ENCODE assay signal across 12 mouse cellular contexts in genomic region chr13:29824326-29824725, GRCm38 (mm10). TPM values are rescaled to one million over a fixed set of nuclear protein-coding genes. Genes with fewer than 3 reads are reported as not detected.
DNase-seq lines count a peak whose midpoint lies in the region; ATAC-seq and TF ChIP-seq lines count a peak whose summit lies in the region.
"Had no signal": no experiment of that assay in that cellular context is flagged by ENCODE, and none has a peak within 500 bp of the region (broad histone marks: within the 10 kb centered on the region; RNA-seq: fewer than 3 reads in every experiment).

No protein-coding gene starts in this region.

- 74% methylated on average over 8 of the region's 8 CpGs for WGBS in heart, embryonic 12.5 days
- 54% methylated on average over 8 of the region's 8 CpGs for WGBS in stomach, embryonic 14.5 days
- 56% methylated on average over 8 of the region's 8 CpGs for WGBS in stomach, postnatal 0 days
- 76% methylated on average over 8 of the region's 8 CpGs for WGBS in midbrain, embryonic 12.5 days

- 0 out of 2 replicates have a peak overlapping the region, but pooled peaks have one; percentile 19 for H3K27ac ChIP-seq in heart, embryonic 12.5 days (ENCODE audit: poor library complexity, severe bottlenecking)
- 0 out of 2 replicates have a peak overlapping the region, but pooled peaks have one; percentile 21 for H3K27ac ChIP-seq in stomach, embryonic 14.5 days (ENCODE audit: low read length)
- no peak overlapping the region for H3K27ac ChIP-seq in stomach, postnatal 0 days (replicated peaks)
- H3K27ac ChIP-seq in midbrain, embryonic 12.5 days (replicated peaks), result peak overlapping the region; percentile 68
- H3K27ac ChIP-seq: kidney, postnatal 0 days; liver, embryonic 15.5 days; macrophage had no signal

- no peak for ATAC-seq in heart, embryonic 12.5 days (ENCODE audit: insufficient number of reproducible peaks, low FRiP score)
- ATAC-seq in stomach, embryonic 14.5 days (ENCODE audit: insufficient number of reproducible peaks, insufficient read depth, low FRiP score, low read depth), result 0 out of 2 replicates have a peak, but pooled peaks have one; percentile 5
- no peak for ATAC-seq in stomach, postnatal 0 days (ENCODE audit: low FRiP score, low TSS enrichment)
- ATAC-seq in midbrain, embryonic 12.5 days (ENCODE audit: low FRiP score, low read depth), result 0 out of 2 replicates have a peak, but pooled peaks have one; percentile 10

- H3K4me3 ChIP-seq in heart, embryonic 12.5 days, result no peak overlapping the region
- H3K4me3 ChIP-seq in stomach, embryonic 14.5 days (ENCODE audit: low read depth, low read length), result no peak overlapping the region
- H3K4me3 ChIP-seq in stomach, postnatal 0 days (ENCODE audit: low read depth, low read length), result no peak overlapping the region
- no peak overlapping the region for H3K4me3 ChIP-seq in midbrain, embryonic 12.5 days
- H3K4me3 ChIP-seq: liver, embryonic 15.5 days had no signal

- peaks cover 29% of the 10 kb centered on the region for H3K4me1 ChIP-seq in heart, embryonic 12.5 days (replicated peaks)
- H3K4me1 ChIP-seq in stomach, embryonic 14.5 days (ENCODE audit: control insufficient read depth, insufficient read depth, low read length), result peaks cover 21% of the 10 kb centered on the region
- no peaks in the 10 kb centered on the region for H3K4me1 ChIP-seq in stomach, postnatal 0 days (replicated peaks; ENCODE audit: control insufficient read depth, insufficient read depth)
- peaks cover 41% of the 10 kb centered on the region for H3K4me1 ChIP-seq in midbrain, embryonic 12.5 days

- no peak for TF ChIP-seq CTCF in stomach, postnatal 0 days (IDR thresholded peaks at IDR 0.05; ENCODE audit: low read depth)

- DNase-seq in heart, postnatal 10 days, result no peak
- no peak for DNase-seq in stomach, postnatal 0 days (ENCODE audit: low spot score)
- DNase-seq in left cerebral cortex, adult 18-20 months (ENCODE audit: low spot score in 2 of 2), result no peak
- DNase-seq in thymus, postnatal 36 days, result no peak
- no peak for DNase-seq in left cerebral cortex, postnatal 25 days (ENCODE audit: low spot score in 2 of 2)
- DNase-seq: heart, adult 18-20 months had no signal

- H3K9me3 ChIP-seq in heart, embryonic 12.5 days (replicated peaks), result no peaks in the 10 kb centered on the region
- no peaks in the 10 kb centered on the region for H3K9me3 ChIP-seq in stomach, embryonic 14.5 days (ENCODE audit: control insufficient read depth, low read depth, low read length)
- H3K9me3 ChIP-seq in stomach, postnatal 0 days (ENCODE audit: control insufficient read depth, low read length), result no peaks in the 10 kb centered on the region
- no peaks in the 10 kb centered on the region for H3K9me3 ChIP-seq in midbrain, embryonic 12.5 days
- H3K9me3 ChIP-seq: liver, embryonic 15.5 days had no signal

- H3K27me3 ChIP-seq in heart, embryonic 12.5 days (replicated peaks), result no peaks in the 10 kb centered on the region
- no peaks in the 10 kb centered on the region for H3K27me3 ChIP-seq in stomach, embryonic 14.5 days (ENCODE audit: control insufficient read depth, insufficient read depth, low read length)
- H3K27me3 ChIP-seq in stomach, postnatal 0 days (ENCODE audit: control insufficient read depth, insufficient read depth, low read length), result no peaks in the 10 kb centered on the region
- no peaks in the 10 kb centered on the region for H3K27me3 ChIP-seq in midbrain, embryonic 12.5 days
- H3K27me3 ChIP-seq: liver, embryonic 15.5 days had no signal

- no peak overlapping the region for H3K9ac ChIP-seq in heart, embryonic 12.5 days
- no peak overlapping the region for H3K9ac ChIP-seq in stomach, embryonic 14.5 days (replicated peaks; ENCODE audit: low read depth, low read length)
- no peak overlapping the region for H3K9ac ChIP-seq in stomach, postnatal 0 days (ENCODE audit: low read length)
- no peak overlapping the region for H3K9ac ChIP-seq in midbrain, embryonic 12.5 days (replicated peaks)
- H3K9ac ChIP-seq: liver, embryonic 15.5 days had no signal

- H3K36me3 ChIP-seq in heart, embryonic 12.5 days, result no peaks in the 10 kb centered on the region
- H3K36me3 ChIP-seq in stomach, embryonic 14.5 days (ENCODE audit: control insufficient read depth, insufficient read depth, low read length), result no peaks in the 10 kb centered on the region
- H3K36me3 ChIP-seq in stomach, postnatal 0 days (ENCODE audit: control insufficient read depth, insufficient read depth, low read length), result no peaks in the 10 kb centered on the region
- no peaks in the 10 kb centered on the region for H3K36me3 ChIP-seq in midbrain, embryonic 12.5 days
- H3K36me3 ChIP-seq: liver, embryonic 15.5 days had no signal

- intact Hi-C loops in heart, postnatal 10 days (cut with DNase I), result no loop called here
- intact Hi-C loops in left cerebral cortex, postnatal 25 days (cut with DNase I), result no loop called here

- H3K4me2 ChIP-seq in heart, embryonic 12.5 days, result peak overlapping the region; percentile 5; the same call in 1 of the 2 replicates
- no peak overlapping the region for H3K4me2 ChIP-seq in stomach, embryonic 14.5 days (replicated peaks; ENCODE audit: low read depth, low read length)
- H3K4me2 ChIP-seq in stomach, postnatal 0 days (replicated peaks; ENCODE audit: low read depth), result no peak overlapping the region
- H3K4me2 ChIP-seq in midbrain, embryonic 12.5 days (replicated peaks), result no peak overlapping the region
- H3K4me2 ChIP-seq: liver, embryonic 15.5 days had no signal

- no peak for TF ChIP-seq EP300 in stomach, postnatal 0 days (optimal IDR thresholded peaks at IDR 0.05)

RNA-seq across cellular contexts. Expression of gene Cdkal1, which starts 31.1 kb away (rescaled TPM):
- 25.9 and 31.9 TPM in 2 replicates for polyA plus RNA-seq in heart, embryonic 12.5 days (2016; fragmentation: Nextera tagmentation; extraction: Ambion mirVana)
- total RNA-seq in heart, postnatal 10 days (2021), result 10 to 100 TPM; 29.2 to 32.1 TPM
- 37.0 and 44.8 TPM in 2 replicates for polyA plus RNA-seq in stomach, embryonic 14.5 days (2014; fragmentation: Nextera tagmentation; extraction: Ambion mirVana)
- polyA plus RNA-seq in stomach, postnatal 0 days (2015; fragmentation: Nextera tagmentation; extraction: Ambion mirVana), result 14.7 and 15.5 TPM in 2 replicates
- 33.3 and 36.4 TPM in 2 replicates for polyA plus RNA-seq in midbrain, embryonic 12.5 days (2016; fragmentation: Nextera tagmentation; extraction: Ambion mirVana)
- 10 to 100 TPM; 23.7 to 26.3 TPM for total RNA-seq in left cerebral cortex, adult 18-20 months (2021)
- total RNA-seq in left cerebral cortex, postnatal 25 days (2021), result 10 to 100 TPM; 20.0 to 20.1 TPM

Comparison
In these comparisons a context has a peak if more than half of its experiments do, and no peak if none do; other contexts are left out.
1. ATAC-seq: peak in stomach, embryonic 14.5 days (single experiment) and midbrain, embryonic 12.5 days (single experiment); none in heart, embryonic 12.5 days (single experiment) and stomach, postnatal 0 days (single experiment).